Mouse (Mus musculus): ENCODE data around the gene Dnajb13.

- TF ChIP-seq CTCF (IDR thresholded peaks at IDR 0.05; ENCODE audit: low read depth, low read length) (no peak), POLR2A (IDR thresholded peaks at IDR 0.05; ENCODE audit: borderline replicate concordance, low read depth, low read length) (no peak; the same call in 1 of the 2 replicates)
These were observed 12.3 kb downstream of the Dnajb13 start for GRCm38 (mm10) chr7:100502374-100502922.

All from bone marrow macrophage, adult 2 months (primary cell).